Mouse (Mus musculus) liver, adult 2 months (tissue): ENCODE data around the gene Srsf12.

Source experiments
- CTCF ChIP-seq: fragments of 200-500 bp; IDR thresholded peaks from 2 replicates; pipeline ENCODE4 v1.5.1; 2011; ENCODE audit warnings: low read depth, low read length, control low read depth
- POLR2A ChIP-seq: fragments of 200-500 bp; IDR thresholded peaks from 2 replicates; pipeline ENCODE4 v1.6.1; 2011; ENCODE audit warnings: low read length, control low read depth; ENCODE audit not compliant: insufficient read depth; ENCODE audit errors: extremely low read depth

DNA sequence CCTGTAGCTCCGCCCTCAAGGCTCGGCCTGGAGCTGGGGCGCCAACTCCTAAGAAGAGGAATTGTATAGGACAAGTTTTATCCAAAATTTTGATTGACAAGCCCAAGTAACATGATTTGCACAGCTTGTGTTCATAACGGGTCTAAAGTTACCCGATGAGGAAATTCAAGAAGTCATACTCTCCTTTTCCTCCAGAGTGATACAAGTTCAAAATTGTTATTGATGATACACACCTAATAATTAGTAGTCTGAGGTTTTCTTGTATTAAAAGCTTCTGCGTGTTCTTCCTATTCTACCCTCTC is 19.1 kb upstream of the Srsf12 start, which contains the start of gene Pm20d2:
- TF ChIP-seq POLR2A = no peak
- TF ChIP-seq CTCF = no peak
